Mouse (Mus musculus) hindbrain, embryonic 11.5 days (tissue): Measurements from ENCODE around the gene Slc25a10. TPM values are rescaled to one million over a fixed set of nuclear protein-coding genes. Genes with fewer than 3 reads are reported as not detected.

Experiments
- ATAC-seq: fragments of 200-750 bp; cut with Nextera tagmentation; 2 replicates; pipeline ENCODE4 v1.8.0; 2017; ENCODE audit warnings: mild to moderate bottlenecking, moderate TSS enrichment, moderate library complexity; ENCODE audit not compliant: low FRiP score
- DNase-seq: peaks from one replicate; pipeline ENCODE4 v3.0.0-alpha.2; 2015; ENCODE audit warnings: low spot score
- H3K27ac ChIP-seq: fragments of 300-500 bp; sonication (generic); 2 replicates; pipeline ENCODE4 v1.5.1; 2014; ENCODE audit warnings: mild to moderate bottlenecking, low read depth, low read length
- H3K27me3 ChIP-seq: fragments of 300-500 bp; sonication (generic); 2 replicates; pipeline ENCODE4 v1.6.1; 2014; ENCODE audit warnings: mild to moderate bottlenecking, low read length, moderate library complexity, mixed read lengths; ENCODE audit not compliant: control insufficient read depth, insufficient read depth
- H3K36me3 ChIP-seq: fragments of 300-500 bp; sonication (generic); 2 replicates; pipeline ENCODE4 v1.6.1; 2014; ENCODE audit warnings: mild to moderate bottlenecking, low read length, moderate library complexity, mixed read lengths; ENCODE audit not compliant: control insufficient read depth, insufficient read depth
- H3K4me1 ChIP-seq: fragments of 300-500 bp; sonication (generic); replicated peaks from 2 replicates; pipeline ENCODE4 v1.6.1; 2014; ENCODE audit warnings: low read length, mixed read lengths; ENCODE audit not compliant: control insufficient read depth, insufficient read depth
- H3K4me2 ChIP-seq: fragments of 300-500 bp; sonication (generic); replicated peaks from 2 replicates; pipeline ENCODE4 v1.6.1; 2014; ENCODE audit warnings: mild to moderate bottlenecking, low read depth, low read length
- H3K4me3 ChIP-seq: fragments of 300-500 bp; sonication (generic); 2 replicates; pipeline ENCODE4 v1.5.1; 2014; ENCODE audit warnings: low read depth, low read length
- H3K9ac ChIP-seq: fragments of 300-500 bp; sonication (generic); 2 replicates; pipeline ENCODE4 v1.6.1; 2014; ENCODE audit warnings: low read depth, low read length
- H3K9me3 ChIP-seq: fragments of 300-500 bp; sonication (generic); 2 replicates; pipeline ENCODE4 v1.6.1; 2016; ENCODE audit warnings: low read length; ENCODE audit not compliant: control insufficient read depth
- WGBS: fragments of 180-500 bp; shearing (Covaris S2); extraction: QIAGEN DNeasy Blood & Tissue Kit; methylation state at CpG from one replicate; pipeline ENCODE4 v1.1.7; 2014; 5-methylcytosine and 5-hydroxymethylcytosine counted together
- polyA plus RNA-seq: library from polyadenylated mRNA; unstranded; fragments of >200 nt; fragmentation: Nextera tagmentation; extraction: Ambion mirVana; gene quantifications from 2 replicates; pipeline ENCODE4 v1.2.1, GENCODE M21; 2014

Slc25a10 gene
- polyA plus RNA-seq, 1 experiment from 2014 or later: 35.4 TPM

- no peak for DNase-seq
- Histone ChIP-seq H3K27ac (no peak overlapping the region), H3K9ac (no peak overlapping the region), H3K27me3 (no peaks in the 10 kb centered on the region), H3K4me1 (no peaks in the 10 kb centered on the region), H3K36me3 (no peaks in the 10 kb centered on the region), H3K4me3 (no peak overlapping the region), H3K9me3 (no peaks in the 10 kb centered on the region), H3K4me2 (no peak overlapping the region)
- WGBS: 83% methylated on average over 5 of the region's 5 CpGs
- no peak for ATAC-seq
Measured at GRCm38 (mm10) chr11:120520967-120521540, 29.4 kb downstream of the Slc25a10 start.

DNA sequence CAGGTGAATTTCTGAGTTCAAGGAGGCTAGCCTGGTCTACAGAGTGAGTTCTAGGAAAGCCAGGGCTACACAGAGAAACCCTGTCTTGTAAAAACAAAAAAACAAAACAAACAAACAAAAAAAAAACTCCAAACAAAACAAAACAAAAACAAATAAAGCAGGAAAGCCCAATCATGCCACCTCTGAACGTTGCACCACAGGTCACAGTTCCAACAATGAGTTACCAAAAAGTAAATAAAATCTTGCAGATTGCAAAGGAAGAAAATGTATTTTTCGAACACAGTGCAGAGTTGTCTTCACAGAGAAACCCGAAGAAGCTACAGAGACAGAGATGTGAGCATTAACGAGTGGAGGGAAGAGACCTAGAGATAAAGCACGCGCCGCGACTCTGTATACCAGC lies 30.9 kb downstream of the Slc25a10 start:
- H3K4me1 ChIP-seq: no peaks in the 10 kb centered on the region
- DNase-seq: no peak
- no peak overlapping the region for H3K27ac ChIP-seq
- no peaks in the 10 kb centered on the region for H3K36me3 ChIP-seq
- no peak overlapping the region for H3K4me2 ChIP-seq
- no peak overlapping the region for H3K4me3 ChIP-seq
- no peaks in the 10 kb centered on the region for H3K27me3 ChIP-seq
- no peak for ATAC-seq
- no peak overlapping the region for H3K9ac ChIP-seq
- no peaks in the 10 kb centered on the region for H3K9me3 ChIP-seq
- 88% methylated on average over 8 of the region's 8 CpGs for WGBS

- ATAC-seq (no peak), DNase-seq (no peak)
- 80% methylated on average over 2 of the region's 2 CpGs for WGBS
- Histone ChIP-seq H3K9me3 (no peaks in the 10 kb centered on the region), H3K4me2 (no peak overlapping the region), H3K36me3 (no peaks in the 10 kb centered on the region), H3K27me3 (peaks cover 27% of the 10 kb centered on the region), H3K4me1 (peaks cover under 1% of the 10 kb centered on the region), H3K4me3 (no peak overlapping the region), H3K27ac (no peak overlapping the region), H3K9ac (no peak overlapping the region)
Measured at GRCm38 (mm10) chr11:120525959-120526358, 34.3 kb downstream of the Slc25a10 start.

DNA sequence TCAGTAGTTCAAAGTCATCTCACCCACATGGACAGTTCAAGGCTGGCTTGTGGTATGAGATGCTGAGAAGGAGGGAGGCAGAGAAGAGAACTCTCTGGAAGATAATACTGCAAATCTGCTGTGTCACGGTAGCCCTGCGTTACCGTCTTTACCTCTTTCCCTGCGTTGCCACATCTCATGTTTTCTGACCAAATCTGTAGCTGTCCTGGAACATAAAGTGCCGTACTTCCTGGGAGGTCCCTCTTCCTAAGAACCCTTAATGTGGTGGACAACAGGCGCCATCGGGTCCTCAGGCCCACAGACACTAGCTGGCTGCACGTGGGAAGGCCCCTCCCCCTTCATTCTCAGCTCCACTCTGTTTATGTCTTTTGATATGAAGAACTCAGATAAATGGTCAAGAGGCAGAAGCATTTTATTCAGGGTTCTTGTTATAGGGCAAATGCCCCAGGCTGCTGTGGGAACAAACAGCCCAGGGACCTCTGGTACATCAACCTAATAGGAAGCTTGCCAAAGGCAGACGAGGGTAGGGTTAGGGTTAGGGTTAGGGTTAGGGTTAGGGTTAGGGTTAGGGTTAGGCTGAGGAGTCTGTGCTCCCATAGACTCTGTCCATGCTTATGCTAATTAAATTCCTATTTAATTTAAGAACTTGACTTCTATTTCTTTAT lies 36.2 kb downstream of the Slc25a10 start:
- DNase-seq (no peak), ATAC-seq (no peak)
- Histone ChIP-seq H3K4me2 (no peak overlapping the region), H3K36me3 (no peaks in the 10 kb centered on the region), H3K9me3 (no peaks in the 10 kb centered on the region), H3K4me1 (peaks cover 3% of the 10 kb centered on the region), H3K27ac (no peak overlapping the region), H3K9ac (no peak overlapping the region), H3K27me3 (peaks cover 41% of the 10 kb centered on the region), H3K4me3 (no peak overlapping the region)
- 87% methylated on average over 9 of the region's 9 CpGs for WGBS

GRCm38 (mm10) chr11:120528903-120529302 lies 37.3 kb downstream of the Slc25a10 start:
- ATAC-seq (no peak), DNase-seq (no peak)

DNA sequence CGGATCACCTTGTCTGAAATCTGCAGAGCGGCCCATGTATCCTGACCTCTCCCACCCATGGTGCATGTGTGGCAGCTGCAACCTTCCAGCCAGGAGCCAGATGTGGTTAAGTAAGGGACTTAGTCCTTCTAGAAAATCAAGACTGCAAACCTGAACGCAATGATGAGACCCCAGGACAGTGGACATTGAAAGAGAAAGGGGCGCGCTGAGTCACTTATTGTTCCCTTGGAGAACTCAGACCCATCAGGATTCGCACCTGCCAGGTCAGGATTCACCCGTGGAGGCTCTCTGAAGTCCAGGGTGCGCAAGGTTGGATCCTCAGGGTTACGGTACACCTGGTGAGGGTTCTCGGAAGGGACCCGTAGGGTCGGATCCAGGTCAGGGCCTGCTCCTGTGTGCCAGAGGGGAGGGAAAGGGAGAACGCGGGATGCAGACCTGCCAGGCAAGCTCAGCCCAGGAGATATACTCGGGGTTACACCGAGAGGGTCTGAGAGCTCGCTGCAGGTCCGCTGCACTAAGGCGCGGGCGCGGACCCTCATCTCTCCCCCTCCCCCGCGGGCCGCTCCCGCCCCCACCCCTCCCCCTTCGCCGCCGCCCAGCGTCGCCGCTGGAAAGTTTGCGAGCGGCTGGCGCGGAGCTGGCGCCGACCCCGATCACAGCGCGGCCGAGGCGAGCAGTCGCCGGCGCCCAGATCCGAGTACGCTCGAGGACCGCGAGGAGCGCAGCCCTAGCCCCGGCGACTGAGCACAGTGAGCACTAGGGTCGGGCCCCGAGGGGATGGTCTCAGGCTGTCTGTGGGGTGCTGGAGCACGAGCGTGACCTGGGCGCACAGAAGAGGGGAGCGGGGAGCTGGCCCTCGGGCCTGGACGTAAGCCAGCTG lies 38.7 kb downstream of the Slc25a10 start, which contains the start of gene Gcgr:
TSS of gene Gcgr (plus strand) at position 615 of the 880 bp plus-strand sequence.
- peak within 1 kb of the TSS; percentile 25; the same call in 1 of the 2 replicates for H3K9ac ChIP-seq

More at GRCm38 (mm10) chr11:120528903-120529302, 37.3 kb downstream of the Slc25a10 start:
- H3K36me3 ChIP-seq: no peaks in the 10 kb centered on the region
- no peak overlapping the region for H3K27ac ChIP-seq
- peaks cover 3% of the 10 kb centered on the region for H3K4me1 ChIP-seq
- H3K4me2 ChIP-seq: no peak overlapping the region
- H3K4me3 ChIP-seq: no peak overlapping the region
- WGBS: 69% methylated on average over 4 of the region's 4 CpGs
- peaks cover 44% of the 10 kb centered on the region for H3K27me3 ChIP-seq
- no peak overlapping the region for H3K9ac ChIP-seq
- no peaks in the 10 kb centered on the region for H3K9me3 ChIP-seq

DNA sequence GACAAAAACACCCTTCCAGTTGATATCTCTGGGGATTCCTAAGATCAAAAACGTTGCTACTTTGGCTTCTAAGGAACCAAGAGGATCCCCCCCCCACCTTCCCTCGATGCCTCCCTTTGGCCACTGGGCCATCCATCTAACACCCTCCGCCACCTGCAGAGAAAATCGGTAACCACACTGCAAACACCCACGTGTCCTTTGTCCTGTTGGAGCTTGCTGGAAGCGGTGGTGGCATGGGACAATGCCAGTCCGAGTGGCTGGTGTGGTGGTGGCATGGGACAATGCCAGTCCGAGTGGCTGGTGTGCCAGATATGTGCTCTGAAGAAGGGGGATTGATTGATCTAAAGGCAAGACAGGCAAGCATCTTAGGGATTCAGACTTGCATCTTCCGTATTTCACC lies 40.0 kb downstream of the Slc25a10 start:
- no peaks in the 10 kb centered on the region for H3K9me3 ChIP-seq
- H3K4me2 ChIP-seq: no peak overlapping the region
- peaks cover 44% of the 10 kb centered on the region for H3K27me3 ChIP-seq
- WGBS: 28% methylated on average over 9 of the region's 9 CpGs
- peaks cover 3% of the 10 kb centered on the region for H3K4me1 ChIP-seq
- no peak for ATAC-seq
- H3K27ac ChIP-seq: no peak overlapping the region
- DNase-seq: no peak
- no peak overlapping the region for H3K9ac ChIP-seq
- H3K36me3 ChIP-seq: no peaks in the 10 kb centered on the region
- H3K4me3 ChIP-seq: no peak overlapping the region

More for the DNA sequence above, 38.7 kb downstream of the Slc25a10 start, which contains the start of gene Gcgr:
- ATAC-seq: no peak
- Histone ChIP-seq H3K36me3 (no peaks in the 10 kb centered on the region), H3K4me1 (peaks cover 3% of the 10 kb centered on the region), H3K27me3 (peaks cover 44% of the 10 kb centered on the region), H3K4me2 (peak within 1 kb of the TSS; percentile 56), H3K27ac (no peak within 1 kb of the TSS), H3K9me3 (no peaks in the 10 kb centered on the region), H3K4me3 (peak within 1 kb of the TSS; percentile 31)
- 14% methylated on average over 33 of the region's 62 CpGs for WGBS
- peak; percentile 55 for DNase-seq

DNA sequence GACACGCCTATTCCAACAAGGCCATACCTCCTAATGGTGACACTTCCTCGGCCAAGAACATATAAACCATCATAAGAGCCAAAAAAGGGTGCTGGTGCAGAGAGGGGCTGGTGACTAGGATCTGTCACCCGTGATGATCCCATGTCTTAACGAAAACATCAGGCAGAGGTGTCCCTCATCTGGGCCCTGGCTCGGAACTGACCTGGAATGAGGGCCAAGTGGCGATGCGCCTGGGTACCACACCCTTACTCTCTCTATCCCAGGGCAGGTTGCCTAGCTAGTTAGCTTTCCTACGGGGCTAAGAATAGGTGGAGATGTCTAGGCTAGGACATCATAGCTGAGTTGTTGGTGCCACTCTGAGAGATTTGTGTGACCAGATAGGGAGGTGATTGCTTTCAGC lies 42.5 kb downstream of the Slc25a10 start:
- no peak overlapping the region for H3K27ac ChIP-seq
- H3K4me3 ChIP-seq: no peak overlapping the region
- no peak overlapping the region for H3K4me2 ChIP-seq
- WGBS: 84% methylated on average over 8 of the region's 8 CpGs
- H3K9ac ChIP-seq: no peak overlapping the region
- DNase-seq (no peak), ATAC-seq (no peak)
- peaks cover 3% of the 10 kb centered on the region for H3K4me1 ChIP-seq
- no peaks in the 10 kb centered on the region for H3K36me3 ChIP-seq
- H3K9me3 ChIP-seq: no peaks in the 10 kb centered on the region
- peaks cover 35% of the 10 kb centered on the region for H3K27me3 ChIP-seq
